Mouse (Mus musculus) forebrain, embryonic 10.5 days (tissue): ENCODE data around the gene Clstn1. TPM values are rescaled to one million over a fixed set of nuclear protein-coding genes. Genes with fewer than 3 reads are reported as not detected.

Source experiments
- DNase-seq: peaks from one replicate; pipeline ENCODE4 v3.0.0-alpha.2; 2017; ENCODE audit warnings: low spot score; ENCODE audit errors: extremely low spot score
- H3K27ac ChIP-seq: fragments of 300-500 bp; sonication (generic); 2 replicates; pipeline ENCODE4 v1.5.1; 2016; ENCODE audit warnings: mild to moderate bottlenecking
- H3K27me3 ChIP-seq: fragments of 300-500 bp; sonication (generic); 2 replicates; pipeline ENCODE4 v1.6.1; 2016; ENCODE audit warnings: mild to moderate bottlenecking; ENCODE audit not compliant: poor library complexity, severe bottlenecking
- H3K36me3 ChIP-seq: fragments of 300-500 bp; sonication (generic); replicated peaks from 2 replicates; pipeline ENCODE4 v1.6.1; 2016; ENCODE audit warnings: mild to moderate bottlenecking, moderate library complexity
- H3K4me1 ChIP-seq: fragments of 300-500 bp; sonication (generic); 2 replicates; pipeline ENCODE4 v1.6.1; 2016
- H3K4me3 ChIP-seq: fragments of 300-500 bp; sonication (generic); 2 replicates; pipeline ENCODE4 v1.5.1; 2016; ENCODE audit warnings: mild to moderate bottlenecking, moderate library complexity
- H3K9me3 ChIP-seq: fragments of 300-500 bp; sonication (generic); 2 replicates; pipeline ENCODE4 v1.6.1; 2016; ENCODE audit warnings: mild to moderate bottlenecking, moderate library complexity
- WGBS: fragments of 180-500 bp; shearing (Covaris S2); methylation state at CpG from one replicate; pipeline ENCODE4 v1.1.7; 2016; 5-methylcytosine and 5-hydroxymethylcytosine counted together
- polyA plus RNA-seq: library from polyadenylated mRNA; unstranded; fragments of >200 nt; fragmentation: Nextera tagmentation; extraction: Ambion mirVana; gene quantifications from 2 replicates; pipeline ENCODE4 v1.2.1, GENCODE M21; 2016

Clstn1 gene
- 17.8 and 21.4 TPM in 2 replicates for polyA plus RNA-seq

GRCm38 (mm10) chr4:149586044-149586782, at the start of gene Clstn1:
Gene Clstn1 (plus strand): TSS chr4:149586468.
- peak within 1 kb of the TSS; percentile 80 for H3K4me3 ChIP-seq
- DNase-seq, result peak; percentile 69
- WGBS, result under 1% methylated on average over 79 of the region's 103 CpGs
- H3K27ac ChIP-seq, result peak within 1 kb of the TSS; percentile 93
- no peaks in the 10 kb centered on the region; the same call in 1 of the 2 replicates for H3K9me3 ChIP-seq
- H3K4me1 ChIP-seq, result peaks cover 37% of the 10 kb centered on the region
- H3K27me3 ChIP-seq, result peaks cover 74% of the 10 kb centered on the region
- no peaks in the 10 kb centered on the region; the same call in 1 of the 2 replicates for H3K36me3 ChIP-seq

DNA sequence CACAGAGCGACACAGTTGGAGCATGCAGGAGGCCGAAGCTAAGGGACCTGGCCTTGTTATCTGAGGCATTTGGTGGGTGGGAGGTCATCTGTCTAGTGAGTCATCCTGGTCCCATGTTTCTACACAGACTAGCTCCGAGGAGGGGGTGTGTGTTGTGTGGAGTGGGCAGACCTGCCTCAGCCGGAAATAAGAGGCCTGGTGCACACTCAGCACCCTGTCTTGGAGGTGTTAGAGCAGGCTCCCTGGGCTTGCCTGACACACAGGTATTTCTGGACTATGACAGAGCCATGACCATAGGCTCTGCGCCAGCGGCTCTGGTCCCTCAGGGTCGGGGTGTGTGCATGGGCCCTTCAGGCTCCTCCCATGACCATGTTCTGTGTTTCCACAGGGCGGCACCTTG, 46.8 kb upstream of the Clstn1 start:
- no peak overlapping the region for H3K27ac ChIP-seq
- WGBS, result 91% methylated on average over 8 of the region's 8 CpGs
- no peak for DNase-seq
- no peaks in the 10 kb centered on the region for H3K27me3 ChIP-seq
- H3K36me3 ChIP-seq, result peaks cover 23% of the 10 kb centered on the region
- no peak overlapping the region for H3K4me3 ChIP-seq
- H3K4me1 ChIP-seq, result peaks cover 31% of the 10 kb centered on the region
- H3K9me3 ChIP-seq, result no peaks in the 10 kb centered on the region

DNA sequence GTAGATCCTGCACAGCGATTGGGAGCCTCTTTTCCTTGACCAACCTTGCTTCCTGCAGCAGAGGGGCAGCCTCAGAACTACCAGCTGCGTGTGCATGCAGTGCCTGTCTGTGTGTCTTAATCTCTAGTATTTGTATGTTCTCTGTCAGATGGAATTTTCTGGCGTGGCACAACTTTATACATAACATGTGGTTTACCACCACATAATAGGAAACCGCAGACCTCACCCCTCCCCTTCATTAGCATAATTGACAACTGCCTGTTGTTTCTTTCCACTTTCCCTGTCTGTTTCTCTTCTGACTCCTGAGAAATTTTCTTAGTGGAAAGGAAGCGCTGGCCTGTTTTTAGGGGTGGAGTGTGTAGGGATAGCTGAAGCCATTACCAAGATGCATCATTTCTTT, 44.3 kb upstream of the Clstn1 start:
- H3K4me3 ChIP-seq, result no peak overlapping the region
- 75% methylated on average over 5 of the region's 5 CpGs for WGBS
- no peak overlapping the region for H3K27ac ChIP-seq
- H3K4me1 ChIP-seq, result peaks cover 29% of the 10 kb centered on the region
- H3K9me3 ChIP-seq, result no peaks in the 10 kb centered on the region
- no peaks in the 10 kb centered on the region for H3K27me3 ChIP-seq
- DNase-seq, result no peak
- H3K36me3 ChIP-seq, result peaks cover 33% of the 10 kb centered on the region

DNA sequence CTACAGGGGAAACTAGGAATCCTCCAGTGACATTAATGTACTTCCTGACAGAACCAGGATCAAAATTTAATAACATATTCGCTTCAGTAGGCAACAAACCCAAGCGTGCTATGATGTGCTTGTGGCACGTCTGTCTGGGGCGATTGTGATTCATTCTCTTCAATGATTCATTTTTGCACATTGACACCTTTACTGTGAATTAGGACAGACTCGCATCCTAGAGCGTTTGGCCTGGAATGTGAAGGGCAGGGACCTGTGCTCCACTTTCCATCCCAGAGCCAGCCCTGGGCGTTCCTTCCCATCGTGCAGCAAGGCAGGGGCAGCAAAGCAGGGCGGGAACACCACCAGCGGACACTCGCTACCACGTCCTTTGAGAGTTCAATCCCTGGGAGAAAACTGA, 43.8 kb upstream of the Clstn1 start:
- Histone ChIP-seq H3K4me3 (no peak overlapping the region), H3K27ac (0 out of 2 replicates have a peak overlapping the region, but pooled peaks have one; percentile 40), H3K36me3 (peaks cover 37% of the 10 kb centered on the region), H3K9me3 (no peaks in the 10 kb centered on the region), H3K27me3 (no peaks in the 10 kb centered on the region), H3K4me1 (peaks cover 24% of the 10 kb centered on the region)
- WGBS, result 77% methylated on average over 12 of the region's 12 CpGs
- DNase-seq, result no peak

GRCm38 (mm10) chr4:149542927-149543553, 43.2 kb upstream of the Clstn1 start:
- Histone ChIP-seq H3K4me1 (peaks cover 18% of the 10 kb centered on the region), H3K27ac (0 out of 2 replicates have a peak overlapping the region, but pooled peaks have one; percentile 40), H3K27me3 (no peaks in the 10 kb centered on the region), H3K36me3 (peaks cover 42% of the 10 kb centered on the region), H3K4me3 (no peak overlapping the region), H3K9me3 (no peaks in the 10 kb centered on the region)
- peak; percentile 83 for DNase-seq
- 44% methylated on average over 10 of the region's 10 CpGs for WGBS

DNA sequence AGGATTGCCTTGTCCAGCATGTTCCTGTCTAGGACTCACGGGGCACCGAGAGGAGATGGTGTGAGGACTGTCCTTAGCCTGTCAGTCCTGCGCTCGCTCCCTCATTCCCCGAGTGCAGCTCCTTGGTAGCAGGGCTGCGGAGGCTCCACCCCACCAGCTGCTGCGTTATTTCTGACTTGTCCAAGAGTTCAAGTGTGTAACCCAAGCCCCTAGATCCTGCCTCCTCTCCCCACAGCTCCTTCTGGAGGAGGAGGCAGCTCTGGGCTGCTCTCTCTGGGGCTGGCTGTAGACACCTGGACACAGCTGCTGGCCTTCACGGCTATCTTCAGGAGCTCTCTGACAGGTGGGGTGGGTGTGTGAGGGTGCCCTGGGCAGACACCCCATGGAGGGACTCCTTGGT, 41.4 kb upstream of the Clstn1 start:
- 0 out of 2 replicates have a peak overlapping the region, but pooled peaks have one; percentile 20 for H3K27ac ChIP-seq
- no peak overlapping the region for H3K4me3 ChIP-seq
- H3K9me3 ChIP-seq, result no peaks in the 10 kb centered on the region
- peaks cover 16% of the 10 kb centered on the region for H3K4me1 ChIP-seq
- peaks cover 47% of the 10 kb centered on the region for H3K36me3 ChIP-seq
- DNase-seq, result no peak
- 92% methylated on average over 8 of the region's 8 CpGs for WGBS
- no peaks in the 10 kb centered on the region for H3K27me3 ChIP-seq

GRCm38 (mm10) chr4:149546797-149547444, 39.3 kb upstream of the Clstn1 start:
- 88% methylated on average over 9 of the region's 9 CpGs for WGBS
- H3K36me3 ChIP-seq, result peaks cover 56% of the 10 kb centered on the region

DNA sequence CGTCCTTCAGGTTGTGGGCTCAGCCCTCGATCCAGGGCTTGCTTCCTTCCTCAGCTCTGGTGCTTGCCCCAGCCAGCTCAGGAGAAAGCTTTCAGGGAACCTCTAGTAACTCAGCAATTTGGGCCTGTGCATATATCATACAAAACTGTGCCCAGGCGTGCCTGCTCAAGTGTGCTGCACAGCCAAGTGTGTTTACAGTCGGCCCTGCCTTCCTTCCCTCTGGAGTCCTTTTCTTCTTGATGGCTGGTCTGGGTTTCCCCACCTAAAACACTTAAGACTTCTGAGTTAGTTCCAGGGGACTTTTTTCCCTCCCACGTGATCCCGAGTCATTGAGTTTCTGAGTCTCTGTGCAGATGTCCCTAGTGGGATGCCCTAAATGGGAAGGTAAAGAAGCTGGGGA, 38.7 kb upstream of the Clstn1 start:
- WGBS, result 85% methylated on average over 6 of the region's 6 CpGs
- H3K9me3 ChIP-seq, result no peaks in the 10 kb centered on the region
- H3K4me1 ChIP-seq, result peaks cover 6% of the 10 kb centered on the region
- H3K27ac ChIP-seq, result no peak overlapping the region
- DNase-seq, result no peak
- peaks cover 61% of the 10 kb centered on the region for H3K36me3 ChIP-seq
- no peaks in the 10 kb centered on the region for H3K27me3 ChIP-seq
- no peak overlapping the region for H3K4me3 ChIP-seq

More at GRCm38 (mm10) chr4:149546797-149547444, 39.3 kb upstream of the Clstn1 start:
- DNase-seq, result no peak
- H3K4me1 ChIP-seq, result peaks cover 12% of the 10 kb centered on the region
- H3K27me3 ChIP-seq, result no peaks in the 10 kb centered on the region
- no peaks in the 10 kb centered on the region for H3K9me3 ChIP-seq
- H3K4me3 ChIP-seq, result no peak overlapping the region
- H3K27ac ChIP-seq, result no peak overlapping the region

- Histone ChIP-seq H3K27me3 (no peaks in the 10 kb centered on the region), H3K4me3 (no peak overlapping the region), H3K9me3 (no peaks in the 10 kb centered on the region), H3K27ac (no peak overlapping the region), H3K4me1 (no peaks in the 10 kb centered on the region), H3K36me3 (peaks cover 58% of the 10 kb centered on the region)
- DNase-seq, result peak; percentile 67
- 69% methylated on average over 9 of the region's 9 CpGs for WGBS
Observed at GRCm38 (mm10) chr4:149549221-149549925, 36.9 kb upstream of the Clstn1 start.

DNA sequence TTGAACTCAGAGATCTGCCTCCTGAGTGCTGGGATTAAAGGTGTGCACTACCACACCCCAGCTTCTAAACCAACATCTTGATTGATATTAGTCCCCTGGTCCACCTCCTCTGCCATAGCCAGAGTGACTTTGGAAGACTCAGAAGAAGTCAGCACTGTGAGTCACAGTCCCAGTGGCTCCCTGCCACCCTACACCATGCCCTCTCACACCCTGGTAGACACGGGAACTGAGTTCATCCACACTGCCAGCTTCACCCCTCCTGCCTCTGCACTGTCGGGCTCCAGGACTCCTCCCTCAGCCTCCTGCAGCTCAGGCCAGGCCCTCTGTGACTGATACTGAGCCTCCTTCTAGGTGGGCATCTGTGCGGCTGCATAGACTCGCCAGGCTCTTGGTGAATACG, 35.4 kb upstream of the Clstn1 start:
- peaks cover 46% of the 10 kb centered on the region for H3K36me3 ChIP-seq
- H3K4me3 ChIP-seq, result no peak overlapping the region
- H3K4me1 ChIP-seq, result no peaks in the 10 kb centered on the region
- no peaks in the 10 kb centered on the region for H3K9me3 ChIP-seq
- 91% methylated on average over 5 of the region's 5 CpGs for WGBS
- H3K27me3 ChIP-seq, result no peaks in the 10 kb centered on the region
- no peak for DNase-seq
- no peak overlapping the region for H3K27ac ChIP-seq

DNA sequence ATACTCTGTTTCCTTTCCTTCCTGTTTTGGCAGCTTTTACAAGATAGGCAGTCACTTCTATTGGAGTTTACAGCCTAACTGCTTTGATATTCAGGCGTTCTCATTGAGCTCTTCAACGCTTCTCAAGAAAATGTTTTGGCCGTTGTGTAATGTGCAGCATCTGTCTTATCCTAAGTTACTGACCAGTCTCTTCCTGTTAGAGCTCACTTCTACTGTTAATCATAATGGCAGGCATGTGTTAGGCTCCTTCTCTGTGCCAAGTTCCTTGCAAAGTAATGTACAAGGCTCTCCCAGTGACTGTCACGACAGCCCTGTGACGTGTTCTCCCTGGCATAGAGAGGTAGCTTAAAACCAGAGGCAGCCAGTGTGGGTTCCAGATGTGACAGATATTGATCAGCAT, 34.6 kb upstream of the Clstn1 start:
- no peak for DNase-seq
- peaks cover 41% of the 10 kb centered on the region for H3K36me3 ChIP-seq
- WGBS, result 94% methylated on average over 5 of the region's 5 CpGs
- no peak overlapping the region for H3K27ac ChIP-seq
- H3K27me3 ChIP-seq, result no peaks in the 10 kb centered on the region
- no peaks in the 10 kb centered on the region for H3K9me3 ChIP-seq
- H3K4me3 ChIP-seq, result no peak overlapping the region
- H3K4me1 ChIP-seq, result no peaks in the 10 kb centered on the region

DNA sequence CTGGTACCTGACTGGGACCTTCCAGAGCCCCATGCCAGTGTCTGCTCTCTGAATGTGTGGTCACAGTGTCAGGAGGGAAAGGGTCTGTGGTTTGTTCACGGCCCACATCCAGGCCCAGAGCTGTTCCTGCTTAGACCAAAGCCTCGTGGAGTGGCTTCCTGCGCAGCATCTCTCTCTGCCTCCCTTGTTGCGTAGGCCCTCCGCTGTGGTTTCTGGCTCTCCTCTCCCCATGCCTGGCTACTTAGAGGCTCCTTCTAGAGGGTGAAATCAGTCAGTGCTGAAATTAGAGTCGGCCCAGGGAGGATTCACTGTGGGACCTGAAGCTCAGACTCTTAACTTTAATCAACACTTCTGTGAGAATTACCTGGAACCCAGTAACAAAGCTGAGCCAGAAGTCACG, 32.4 kb upstream of the Clstn1 start:
- no peak overlapping the region for H3K4me3 ChIP-seq
- WGBS, result 84% methylated on average over 7 of the region's 7 CpGs
- H3K27ac ChIP-seq, result no peak overlapping the region
- peaks cover 4% of the 10 kb centered on the region; the same call in 1 of the 2 replicates for H3K4me1 ChIP-seq
- H3K27me3 ChIP-seq, result no peaks in the 10 kb centered on the region
- no peaks in the 10 kb centered on the region for H3K9me3 ChIP-seq
- H3K36me3 ChIP-seq, result peaks cover 43% of the 10 kb centered on the region
- no peak for DNase-seq
